Mouse (Mus musculus): ENCODE results near the gene Perm1.
A peak's percentile ranks its signal among the peaks of the same experiment; 100 is the strongest.

Perm1 gene

DNA sequence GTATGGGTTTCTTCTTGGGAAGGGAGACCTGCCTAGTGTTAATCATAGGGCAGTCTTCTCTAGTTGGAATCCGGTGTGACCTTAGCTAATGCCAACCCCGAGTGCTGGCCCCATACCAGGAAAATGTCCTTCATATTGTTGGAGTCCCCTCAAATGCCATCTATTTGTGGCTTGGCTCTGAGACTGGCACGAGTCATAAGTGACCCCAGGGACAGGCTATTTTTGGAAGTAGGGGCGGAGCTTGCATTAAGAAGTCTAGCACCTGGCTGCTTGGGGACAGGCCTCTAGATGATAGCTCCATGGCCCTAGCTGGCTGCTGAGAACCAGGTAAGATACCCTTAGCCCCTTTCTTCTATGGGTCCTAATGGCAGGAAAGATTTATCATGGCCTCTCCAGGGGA, at the start of gene Perm1:
Gene Perm1 (plus strand): TSS at position 220 of the 400 bp plus-strand sequence.
- no peak for DNase-seq

DNA sequence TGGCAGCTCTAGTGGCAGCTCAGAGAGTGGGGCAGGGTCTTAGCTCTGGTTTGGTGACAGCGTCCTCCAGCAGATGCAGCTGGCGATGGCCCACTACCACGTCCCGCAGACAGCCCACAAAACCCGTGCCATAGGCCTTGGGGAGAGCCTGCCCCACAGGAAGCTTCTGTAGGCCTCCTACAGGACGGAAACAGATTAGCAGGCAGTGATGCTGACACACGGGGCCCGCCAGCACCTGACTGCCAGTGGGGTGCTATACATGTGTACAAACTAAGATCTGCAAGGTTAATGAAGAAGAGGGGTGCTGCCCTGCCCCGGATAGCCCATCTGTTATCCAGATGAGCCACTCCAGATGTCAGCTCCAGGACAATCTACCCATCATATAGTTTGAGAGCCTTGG, 49.2 kb upstream of the Perm1 start:
- peak; percentile 48 for DNase-seq

DNA sequence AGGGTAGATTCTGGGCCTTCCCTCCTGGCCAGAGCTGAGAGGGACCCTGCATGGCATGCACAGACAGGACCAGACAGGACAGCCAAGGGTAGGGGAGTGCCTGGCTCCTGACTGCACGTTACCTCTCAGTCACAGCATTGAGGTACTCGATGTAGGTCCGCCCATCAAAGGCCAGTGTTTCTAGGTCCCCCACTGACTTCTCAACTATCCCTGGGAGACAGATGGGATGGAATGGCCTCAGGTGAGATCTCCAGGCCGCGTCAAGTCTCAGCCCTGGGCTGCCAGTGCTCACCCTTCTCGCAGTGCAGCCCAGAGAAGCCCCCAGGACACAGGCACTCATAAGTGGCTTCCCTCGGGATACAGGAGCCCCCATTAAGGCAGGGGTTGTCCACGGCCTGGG, 47.1 kb upstream of the Perm1 start:
- no peak for DNase-seq

DNA sequence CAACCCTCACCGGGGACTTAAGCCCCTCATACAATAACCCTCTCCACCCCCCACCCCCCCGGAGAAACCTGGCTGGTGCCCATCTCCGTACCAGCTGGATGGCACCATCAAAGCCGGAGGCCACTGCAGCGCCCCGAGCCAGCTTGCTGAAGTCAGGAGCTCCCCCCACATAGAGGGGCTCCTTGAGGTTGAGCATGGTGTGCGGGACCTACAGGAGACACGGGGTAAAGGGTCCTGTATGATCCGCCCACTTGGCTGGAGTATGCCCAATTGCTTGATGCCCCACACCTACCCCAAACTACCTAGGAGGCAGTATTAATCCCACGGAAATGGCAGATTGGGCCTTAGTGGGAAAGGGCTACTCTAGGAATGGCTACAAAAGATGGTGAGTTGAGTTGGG, 46.5 kb upstream of the Perm1 start:
- DNase-seq = no peak

DNA sequence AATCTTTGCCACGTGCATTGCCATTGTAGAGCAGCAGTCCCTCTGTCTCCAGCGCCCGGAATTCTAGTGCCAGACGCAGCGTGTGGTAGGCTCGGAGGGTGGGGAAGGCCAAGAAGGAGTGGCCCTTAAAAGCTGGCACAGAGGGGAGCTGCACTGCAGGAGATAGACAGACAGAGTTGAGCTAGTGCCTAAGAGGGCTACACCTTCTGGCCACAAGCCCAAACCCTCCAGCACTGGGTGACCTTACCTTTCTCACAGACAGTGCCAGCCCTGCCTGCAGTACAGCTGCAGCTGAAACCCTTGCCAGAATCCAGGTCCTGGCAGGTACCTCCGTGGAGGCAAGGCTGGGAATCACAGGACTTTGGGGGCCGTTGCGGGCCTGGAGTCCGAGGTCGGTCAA, 43.8 kb upstream of the Perm1 start:
- DNase-seq = no peak

DNA sequence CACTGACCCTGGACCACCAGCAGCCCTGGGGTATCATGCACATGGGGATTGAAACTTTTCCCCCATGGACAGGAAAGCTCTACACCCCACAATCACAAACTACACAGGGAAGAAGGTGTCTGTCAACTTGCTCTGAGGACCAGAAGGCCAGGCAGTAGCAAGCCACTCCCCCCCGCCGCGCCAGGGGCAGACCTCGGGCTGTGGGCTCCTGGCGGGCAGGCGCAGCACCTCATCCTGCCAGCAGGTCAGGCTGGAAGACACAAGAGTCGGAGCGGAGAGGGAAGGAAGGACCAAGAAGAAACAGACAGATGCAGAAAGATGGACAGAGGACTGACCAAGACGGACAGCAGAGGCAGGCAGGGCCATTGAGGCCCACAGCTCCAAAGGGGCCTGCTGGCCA, 38.0 kb upstream of the Perm1 start:
- no peak for DNase-seq

DNA sequence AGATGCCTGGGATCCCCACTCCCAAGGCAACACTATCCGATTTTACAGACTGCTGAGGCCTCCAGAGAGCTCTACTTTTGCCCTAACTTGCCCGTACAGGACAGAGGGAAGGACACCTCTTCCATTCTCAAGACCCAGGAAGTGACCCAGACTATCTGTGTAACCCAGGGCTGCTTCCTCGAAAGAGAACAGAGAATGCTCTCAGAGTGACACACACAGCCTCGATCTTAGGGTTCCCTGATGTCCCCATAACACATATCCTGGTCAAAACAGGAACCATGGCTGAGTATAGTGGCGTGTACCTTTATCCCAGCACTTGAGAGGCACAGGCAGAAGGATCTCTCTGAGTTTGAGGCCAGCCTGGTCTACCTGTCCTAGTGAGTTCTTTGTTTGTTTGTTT, 31.9 kb upstream of the Perm1 start:
- DNase-seq = no peak

DNA sequence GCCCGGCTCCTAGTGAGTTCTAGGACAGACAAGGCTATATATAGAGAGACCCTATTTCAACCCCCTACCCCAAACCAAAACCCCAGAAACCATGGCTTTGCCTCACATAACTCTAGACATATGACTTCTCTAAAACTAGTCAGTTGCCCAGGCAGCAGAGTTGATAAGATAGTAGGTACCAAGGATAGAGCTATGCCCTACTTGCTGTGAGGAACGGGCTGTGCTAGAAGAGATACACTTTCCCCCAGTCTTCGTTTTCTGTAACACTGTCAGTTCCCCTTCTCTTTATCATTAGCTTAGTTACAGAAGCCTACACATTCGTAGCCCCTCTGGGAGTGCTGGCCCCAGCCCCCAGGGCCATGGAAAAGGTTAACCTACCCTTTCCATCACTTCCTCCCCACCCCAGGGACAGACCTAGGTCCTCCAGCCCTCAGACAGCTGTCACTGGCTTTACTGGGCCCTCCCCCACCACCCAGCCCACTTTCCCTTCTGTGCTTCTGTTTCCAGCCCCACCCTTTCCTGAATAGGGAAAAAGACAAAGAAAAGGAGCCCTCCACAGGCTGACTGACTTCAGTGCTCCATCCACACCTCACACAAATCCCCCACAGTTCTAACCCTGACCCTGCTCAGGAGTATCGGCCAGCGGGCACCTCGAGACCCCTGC, 31.2 kb upstream of the Perm1 start:
- no peak for DNase-seq

DNA sequence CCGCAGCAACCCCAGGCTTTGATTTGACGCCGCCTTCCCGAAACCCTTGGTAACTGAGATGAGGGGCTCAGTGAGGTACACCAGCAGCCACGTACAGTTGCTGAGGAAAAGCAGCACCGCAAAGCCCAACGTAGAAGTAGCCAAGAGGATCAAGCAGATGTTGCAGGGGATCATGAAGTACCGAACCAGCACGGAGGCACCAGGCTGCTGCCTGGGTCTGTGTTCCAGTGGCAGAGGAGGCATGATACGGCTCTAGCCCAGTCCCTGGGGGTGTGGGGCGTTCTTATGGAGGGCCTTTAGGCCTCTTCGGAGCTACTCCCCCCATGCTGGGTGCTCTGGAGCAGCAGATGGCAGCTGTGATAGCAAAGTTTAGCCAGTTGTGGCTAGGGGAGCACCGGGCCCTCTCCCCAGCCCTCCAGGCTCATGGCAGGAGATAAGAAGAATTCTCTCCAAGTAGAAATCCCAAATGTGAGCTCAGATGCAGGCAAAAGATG, 30.2 kb upstream of the Perm1 start:
- DNase-seq = no peak

DNA sequence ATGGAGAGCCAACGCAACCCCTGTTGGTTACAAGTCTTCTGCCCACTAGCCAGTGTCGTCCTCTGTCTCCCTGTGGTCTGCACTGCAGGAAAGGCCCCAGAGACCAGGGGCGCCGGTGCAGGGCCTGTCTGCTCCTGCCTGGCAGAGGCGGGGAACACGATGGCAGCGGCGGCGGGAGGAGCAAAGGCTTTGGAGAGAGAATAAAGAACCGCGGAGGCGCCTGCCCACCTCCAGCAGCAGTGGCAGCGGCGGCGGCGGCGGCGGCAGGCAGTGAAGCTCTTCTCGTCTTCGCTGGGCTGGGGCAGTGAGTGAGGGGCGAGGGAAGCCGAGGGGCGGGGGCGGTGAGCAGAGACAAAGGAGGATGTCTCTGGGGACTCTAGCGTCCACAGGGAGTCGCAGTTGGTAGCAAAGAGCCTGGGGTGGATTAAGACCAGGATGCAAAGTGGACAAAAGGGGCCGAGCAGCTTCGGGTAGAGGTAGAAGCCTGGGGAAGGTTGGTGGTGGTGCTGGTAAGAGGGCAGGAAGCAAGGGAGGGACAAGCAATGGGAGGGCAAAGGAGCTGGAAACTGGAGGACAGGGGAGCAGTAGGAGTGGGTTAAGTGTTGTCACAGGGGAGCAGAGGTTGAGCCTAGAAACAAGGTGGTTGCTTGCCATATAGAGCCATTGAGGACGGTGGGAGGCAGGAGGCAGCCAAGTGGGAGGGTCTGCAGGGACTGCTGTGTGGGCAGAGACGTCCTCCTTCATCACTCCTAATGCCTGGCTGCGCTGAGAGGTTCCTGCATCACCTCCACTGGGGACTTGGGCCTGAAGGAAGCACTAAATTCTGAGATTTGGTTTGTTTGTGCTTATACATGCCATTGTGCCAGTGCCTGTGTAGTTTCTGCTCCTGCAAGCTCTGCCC, 29.5 kb upstream of the Perm1 start:
- peak; percentile 38 for DNase-seq

DNA sequence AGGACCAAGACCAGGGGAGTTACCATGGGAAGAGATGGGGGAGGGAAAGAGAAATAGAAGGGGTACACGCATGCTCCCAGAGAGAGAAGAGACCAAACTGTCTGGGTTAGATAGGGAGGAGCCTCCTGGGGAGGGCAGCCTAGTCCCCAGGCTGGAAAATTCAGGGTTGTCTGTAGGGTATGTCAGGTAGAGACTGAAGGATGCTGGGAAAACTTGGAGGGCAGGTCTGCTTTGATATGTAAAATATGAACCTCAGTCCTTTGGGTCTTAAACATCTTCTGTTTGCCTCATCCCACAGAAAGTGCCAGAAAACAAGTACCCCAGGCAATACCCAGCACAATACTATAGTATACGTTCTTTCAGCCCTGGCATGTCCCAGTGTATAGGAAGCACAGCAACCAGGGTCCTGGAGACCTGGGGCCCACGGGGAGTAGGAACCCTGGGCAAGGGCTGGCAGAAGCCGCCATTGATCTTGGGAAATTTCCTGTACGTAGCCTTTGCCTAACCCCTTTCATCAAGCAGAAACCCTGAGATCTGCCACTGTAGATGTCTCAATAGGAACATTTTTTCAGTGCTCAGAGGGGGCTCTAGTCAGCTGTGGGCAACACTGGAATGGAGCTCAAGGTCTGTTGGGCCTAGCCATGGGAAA, 27.4 kb upstream of the Perm1 start:
- DNase-seq = no peak

DNA sequence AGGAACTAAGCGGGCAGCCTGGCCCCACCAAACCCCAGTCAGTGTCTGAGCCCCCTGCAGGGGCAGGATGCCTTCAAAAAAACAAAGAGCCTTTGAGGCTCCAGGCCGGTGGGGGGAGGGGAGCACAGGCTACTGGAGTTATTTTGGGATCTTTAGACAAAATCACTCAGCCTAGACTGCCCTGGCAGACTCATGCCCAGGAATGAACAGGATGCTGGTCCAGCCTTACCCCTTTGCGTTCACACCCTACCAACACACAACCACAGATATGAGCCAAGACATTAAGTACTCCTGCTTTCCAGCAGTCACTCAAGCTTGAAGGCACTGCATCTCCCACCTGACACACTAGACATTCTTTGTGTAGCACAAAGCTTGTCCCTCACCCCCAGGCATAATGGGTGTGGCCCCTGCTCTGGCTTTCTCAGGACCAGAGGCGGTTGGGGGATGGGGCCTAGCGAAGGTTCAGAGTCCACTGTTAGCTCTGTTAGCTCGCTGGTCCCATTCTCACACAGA, 26.8 kb upstream of the Perm1 start:
- no peak for DNase-seq

DNA sequence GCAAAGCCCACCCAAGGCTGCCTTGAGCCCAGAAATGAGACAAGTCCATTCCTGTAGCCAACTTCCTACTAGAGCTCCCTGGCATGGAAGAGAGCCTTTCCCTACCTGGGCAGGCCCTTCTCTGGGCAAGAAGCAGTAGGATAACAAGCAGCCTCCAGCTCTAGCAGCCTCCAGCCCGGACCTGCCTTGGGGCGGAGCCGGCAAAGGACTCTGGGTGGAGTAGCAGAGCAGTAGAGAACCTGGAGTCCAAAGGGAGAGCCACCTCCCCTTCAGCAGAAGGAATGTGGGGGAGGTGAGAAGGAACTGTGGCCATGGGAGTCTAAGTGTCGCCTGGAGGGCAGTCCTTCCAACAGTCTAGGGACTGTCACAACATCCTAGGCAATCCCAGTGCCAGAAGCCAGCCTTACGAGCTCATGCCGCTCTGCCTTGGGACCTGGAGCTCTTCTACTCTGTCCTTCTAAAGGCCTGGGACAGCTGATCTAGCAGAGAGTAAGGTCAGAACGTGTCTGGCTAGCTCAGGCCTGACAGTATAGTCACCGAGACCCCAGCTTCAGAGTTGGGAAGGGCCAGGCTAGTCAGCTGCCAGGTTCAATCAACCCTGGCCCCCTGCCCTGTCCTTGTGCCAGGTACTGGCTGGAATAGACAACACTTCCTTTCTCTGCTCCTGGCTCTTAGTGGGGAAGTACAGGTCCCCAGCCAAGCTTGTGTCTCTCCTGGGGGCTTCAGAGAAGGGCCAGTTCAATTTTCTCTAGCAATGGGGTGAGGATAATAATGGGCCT, 23.1 kb upstream of the Perm1 start:
- no peak for DNase-seq

DNA sequence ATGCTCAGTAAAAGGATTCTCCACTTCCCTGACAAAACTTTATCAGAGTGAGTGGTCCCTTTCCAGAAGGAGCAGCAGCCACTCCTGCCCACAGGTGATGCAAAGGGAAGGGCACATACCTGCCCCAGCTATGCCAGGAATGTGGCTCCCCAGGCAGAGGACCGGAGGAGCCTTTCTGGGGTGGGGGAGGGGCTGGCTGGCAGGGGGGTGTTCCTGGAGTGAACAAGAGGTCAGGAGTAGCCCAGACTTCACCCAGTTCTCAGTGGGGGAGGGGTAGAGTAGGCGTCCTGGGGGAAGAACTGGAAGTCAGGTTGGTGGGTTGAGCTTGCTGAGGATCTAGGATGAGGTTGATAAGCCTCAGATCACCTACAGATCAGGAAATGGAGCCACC, 22.5 kb upstream of the Perm1 start:
- DNase-seq = no peak

DNA sequence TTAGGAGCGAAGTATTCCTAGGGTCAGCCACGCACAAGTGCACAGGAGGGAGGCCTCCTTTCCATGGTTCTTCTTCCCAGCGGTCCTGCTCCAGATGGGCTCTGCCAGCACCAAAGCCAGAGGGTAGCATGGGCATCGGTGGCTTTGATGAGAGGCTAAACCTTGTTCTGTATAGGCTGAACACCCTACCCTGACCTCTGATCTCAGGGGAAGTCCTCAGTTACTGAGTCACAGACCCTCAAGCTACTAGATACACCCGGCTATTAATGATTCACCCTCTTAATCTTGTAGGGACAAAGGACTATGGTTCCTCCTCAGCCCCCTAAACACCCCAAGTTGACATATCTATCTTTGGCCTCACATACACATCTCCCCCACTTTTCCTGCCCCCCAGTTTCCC, 21.8 kb upstream of the Perm1 start:
- no peak for DNase-seq

DNA sequence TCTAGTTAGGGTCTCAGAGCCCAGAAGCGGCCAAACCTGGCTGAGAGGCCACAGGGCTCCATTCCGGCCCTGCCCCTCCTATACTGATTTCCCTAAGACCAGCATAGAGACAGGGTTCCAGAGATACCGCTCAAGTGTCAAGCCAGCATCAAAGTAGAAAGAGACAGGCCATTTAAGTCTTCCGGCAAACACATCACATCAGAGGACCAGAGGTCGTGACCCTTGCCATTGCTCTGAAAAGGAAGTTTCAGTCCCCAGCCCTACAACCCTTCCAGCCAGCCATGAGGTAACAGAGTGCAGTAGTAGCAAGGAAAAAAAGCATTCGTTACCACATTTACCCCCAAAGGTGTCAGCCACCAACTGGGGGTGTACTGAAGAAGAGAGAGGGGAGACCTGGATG, 21.3 kb upstream of the Perm1 start:
- DNase-seq = no peak

DNA sequence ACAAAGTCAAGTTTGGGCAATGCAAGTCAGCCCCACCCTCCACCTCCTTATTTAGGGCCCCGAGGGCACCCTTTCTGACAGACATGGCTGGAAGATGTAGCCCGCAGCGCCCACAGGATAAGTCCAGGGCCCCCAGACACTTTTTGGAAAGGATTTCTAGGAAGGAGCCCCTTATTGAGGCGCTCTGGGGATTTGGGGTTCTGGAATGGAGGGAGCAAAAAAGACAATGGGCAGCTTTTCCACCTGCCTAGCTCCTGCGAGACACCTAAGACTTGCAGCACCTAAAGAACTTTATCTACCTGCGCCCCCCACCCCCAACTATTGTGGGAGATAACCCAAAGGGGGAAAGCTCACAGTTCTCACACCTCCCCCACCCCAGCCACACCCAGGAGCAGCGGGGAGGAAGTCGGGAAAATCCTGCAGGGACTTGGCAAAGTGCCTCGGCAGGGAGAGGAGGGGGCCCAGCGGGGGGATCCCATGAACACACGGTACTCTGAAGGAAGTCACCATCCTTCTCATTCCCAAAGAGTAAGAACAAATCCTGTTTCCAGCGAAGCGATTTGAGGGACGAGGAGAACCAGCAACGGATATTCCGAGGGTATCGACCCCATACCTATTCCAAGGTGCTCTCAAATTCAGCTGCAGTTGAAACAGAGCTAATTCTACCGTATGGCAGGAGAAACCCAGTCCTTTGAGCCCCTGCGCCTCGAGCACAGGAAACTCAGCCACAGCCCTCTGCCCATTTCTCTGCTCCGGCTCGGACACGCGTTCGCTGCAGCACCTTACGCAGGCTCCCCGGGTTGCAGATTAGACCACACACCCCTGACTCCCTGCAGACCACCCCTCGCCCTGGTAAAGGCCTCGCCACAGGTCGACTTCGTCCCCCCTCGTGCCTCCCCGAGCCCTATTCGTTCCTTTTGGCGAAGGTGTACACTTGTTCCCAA, 19.5 kb upstream of the Perm1 start:
- peak; percentile 33 for DNase-seq

DNA sequence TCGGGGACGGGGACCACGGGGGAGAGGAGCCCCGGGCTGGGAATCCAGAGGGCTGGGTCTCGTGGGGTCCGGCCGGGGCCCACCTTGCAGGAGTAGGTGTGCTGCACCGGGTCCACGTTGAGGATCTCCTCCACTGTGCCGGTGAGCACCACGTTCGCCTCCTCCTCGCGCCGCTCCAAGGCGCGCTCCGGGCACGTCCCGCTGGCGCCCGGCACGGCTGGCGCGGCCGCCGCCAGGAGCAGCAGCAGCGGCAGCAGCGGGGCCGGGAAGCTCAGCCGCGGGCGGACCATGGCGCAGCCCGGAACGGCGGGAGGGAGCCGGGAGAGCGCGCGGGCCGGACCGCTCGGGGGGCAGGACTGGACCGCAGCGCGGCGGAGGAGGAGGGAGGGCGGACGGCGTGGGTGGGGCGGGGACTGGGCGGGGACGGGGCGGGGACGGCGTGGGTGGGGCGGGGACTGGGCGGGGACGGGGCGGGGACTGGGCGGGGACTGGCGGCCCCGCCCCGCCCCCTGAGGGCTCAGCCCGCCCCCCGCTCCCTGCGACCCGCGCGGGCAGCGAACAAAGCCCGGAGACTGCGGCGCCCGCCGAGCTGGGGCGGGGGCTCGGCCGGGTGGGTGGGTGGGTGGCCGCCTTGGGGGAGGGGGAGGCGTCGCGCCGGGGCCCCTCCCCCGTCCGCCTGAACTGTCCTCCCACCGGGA, 18.4 kb upstream of the Perm1 start, which contains the start of gene Agrn:
Gene Agrn (minus strand): TSS at position 358 of the 698 bp plus-strand sequence.
- peak; percentile 73 for DNase-seq

DNA sequence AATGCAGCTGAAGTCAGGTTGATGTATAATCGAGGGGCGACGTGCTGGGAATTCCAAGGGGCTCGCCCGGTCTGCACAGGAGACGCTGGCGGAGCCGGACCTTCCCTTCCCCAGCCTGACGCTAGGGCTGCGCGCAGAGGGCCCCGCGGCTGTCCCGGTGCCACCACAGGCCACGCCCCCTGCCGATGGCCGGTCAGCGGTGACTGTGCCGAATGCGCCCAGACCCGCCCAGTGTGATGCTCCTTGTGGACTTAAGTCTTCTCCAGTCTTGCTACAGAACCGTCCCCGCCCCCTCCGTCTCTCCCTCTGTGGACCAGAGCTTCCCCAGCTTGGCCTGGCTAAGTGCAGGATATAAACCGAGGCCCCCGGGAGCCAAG, 17.9 kb upstream of the Perm1 start:
- peak; percentile 75 for DNase-seq

DNA sequence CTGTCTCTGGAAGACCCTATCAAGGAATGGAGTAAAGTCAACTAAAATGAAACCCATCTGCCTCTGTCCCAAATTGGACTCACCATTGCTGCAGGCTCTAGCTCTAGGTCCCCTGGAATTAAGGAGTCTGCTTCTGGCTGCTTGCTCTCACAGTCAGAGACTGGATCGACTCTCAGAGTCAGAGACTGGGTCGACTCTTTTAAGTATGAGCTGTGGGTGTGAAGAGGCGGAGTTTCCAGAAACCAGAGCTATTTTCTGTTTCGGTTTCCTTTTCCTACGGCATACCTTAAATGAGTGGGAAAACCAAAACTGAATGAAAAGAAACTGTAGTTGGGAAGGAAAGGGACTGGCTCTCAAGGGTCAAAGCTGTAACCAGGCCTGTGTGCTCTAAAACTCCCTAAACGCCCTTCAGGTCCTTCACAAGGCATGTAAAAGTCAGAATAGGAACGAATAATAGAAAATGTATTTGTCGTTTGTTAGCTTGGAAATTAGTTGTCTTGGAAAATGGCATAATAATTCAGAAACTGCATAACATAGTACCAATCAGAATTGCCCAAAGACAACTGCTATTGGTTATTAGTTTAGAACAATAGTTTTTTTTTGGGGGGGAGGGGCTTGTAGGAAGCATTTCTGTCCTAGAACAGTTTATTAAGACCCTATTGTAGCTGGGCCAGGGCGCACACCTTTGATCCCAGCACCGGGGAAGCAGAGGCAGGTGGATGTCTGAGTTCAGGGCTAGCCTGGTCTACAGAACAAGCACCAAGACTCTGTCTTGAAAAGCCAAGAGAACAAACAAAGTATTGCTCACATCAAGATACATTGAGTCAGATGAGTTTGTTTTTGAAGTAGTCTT, 14.8 kb upstream of the Perm1 start, which contains the start of gene Isg15:
Gene Isg15 (minus strand): TSS at position 196 of the 853 bp plus-strand sequence.
- no peak for DNase-seq
